Mouse (Mus musculus): ENCODE measurements around the gene Ccdc40.
"Not testable (repeated sequence)": the region's sequence is repeated elsewhere in the genome, so short reads cannot be mapped to it uniquely, and the experiment has no call there.

The Ccdc40 gene

GRCm38 (mm10) chr11:119237007-119237406 is 8.6 kb downstream of the Ccdc40 start:
- no peak for DNase-seq (ENCODE audit: low read depth, low spot score)

GRCm38 (mm10) chr11:119237568-119238304 is 9.4 kb downstream of the Ccdc40 start:
- DNase-seq (ENCODE audit: low read depth, low spot score): no peak

- DNase-seq (ENCODE audit: low read depth, low spot score): no peak
Observed at GRCm38 (mm10) chr11:119238305-119238721, 9.9 kb downstream of the Ccdc40 start.

GRCm38 (mm10) chr11:119239480-119239879 is 11.1 kb downstream of the Ccdc40 start:
- no peak for DNase-seq (ENCODE audit: low read depth, low spot score)

- not testable (repeated sequence) for DNase-seq (ENCODE audit: low read depth, low spot score)
Observed at GRCm38 (mm10) chr11:119245543-119245942, 17.2 kb downstream of the Ccdc40 start.

GRCm38 (mm10) chr11:119249011-119249410 is 20.6 kb downstream of the Ccdc40 start:
- DNase-seq (ENCODE audit: low read depth, low spot score): no peak

GRCm38 (mm10) chr11:119250998-119251397 is 22.6 kb downstream of the Ccdc40 start:
- no peak for DNase-seq (ENCODE audit: low read depth, low spot score)

GRCm38 (mm10) chr11:119252854-119253541 is 24.6 kb downstream of the Ccdc40 start:
- DNase-seq (ENCODE audit: low read depth, low spot score): no peak

GRCm38 (mm10) chr11:119256557-119256956 is 28.2 kb downstream of the Ccdc40 start:
- not testable (repeated sequence) for DNase-seq (ENCODE audit: low read depth, low spot score)

- no peak for DNase-seq (ENCODE audit: low read depth, low spot score)
Observed at GRCm38 (mm10) chr11:119258216-119258571, 29.8 kb downstream of the Ccdc40 start.

- no peak for DNase-seq (ENCODE audit: low read depth, low spot score)
Observed at GRCm38 (mm10) chr11:119258572-119259322, 30.4 kb downstream of the Ccdc40 start.

- DNase-seq (ENCODE audit: low read depth, low spot score): no peak
Observed at GRCm38 (mm10) chr11:119259977-119260376, 31.6 kb downstream of the Ccdc40 start.

- no peak for DNase-seq (ENCODE audit: low read depth, low spot score)
Observed at GRCm38 (mm10) chr11:119264413-119264812, 36.0 kb downstream of the Ccdc40 start.

- no peak for DNase-seq (ENCODE audit: low read depth, low spot score)
Observed at GRCm38 (mm10) chr11:119265811-119266210, 37.4 kb downstream of the Ccdc40 start.

- DNase-seq (ENCODE audit: low read depth, low spot score): no peak
Observed at GRCm38 (mm10) chr11:119267241-119267674, 38.9 kb downstream of the Ccdc40 start.

- peak; percentile 84 for DNase-seq (ENCODE audit: low read depth, low spot score)
Observed at GRCm38 (mm10) chr11:119267768-119268556, 39.6 kb downstream of the Ccdc40 start, which contains the start of gene Gaa. Gene Gaa, plus strand, starts transcription at chr11:119267887.

- DNase-seq (ENCODE audit: low read depth, low spot score): peak; percentile 86
Observed at GRCm38 (mm10) chr11:119268557-119269195, 40.3 kb downstream of the Ccdc40 start.

GRCm38 (mm10) chr11:119272492-119272891 is 44.1 kb downstream of the Ccdc40 start:
- not testable (repeated sequence) for DNase-seq (ENCODE audit: low read depth, low spot score)

- DNase-seq (ENCODE audit: low read depth, low spot score): no peak
Observed at GRCm38 (mm10) chr11:119273186-119273930, 45.0 kb downstream of the Ccdc40 start.

- DNase-seq (ENCODE audit: low read depth, low spot score): no peak
Observed at GRCm38 (mm10) chr11:119281030-119281429, 52.7 kb downstream of the Ccdc40 start.

Measured in telencephalon, adult 2 months (tissue).